Mouse (Mus musculus) cortical plate, adult 2 months (tissue): ENCODE data around the gene Tmem136.

Experiments used
- CTCF ChIP-seq: fragments of 200-500 bp; IDR thresholded peaks from 2 replicates; pipeline ENCODE4 v1.5.1; 2011; ENCODE audit warnings: mild to moderate bottlenecking, control low read depth, low read length; ENCODE audit not compliant: insufficient read depth; ENCODE audit errors: extremely low read depth
- POLR2A ChIP-seq: fragments of 200-500 bp; IDR thresholded peaks from 2 replicates; pipeline ENCODE4 v1.6.1; 2011; ENCODE audit warnings: mild to moderate bottlenecking, low read length, control low read depth; ENCODE audit not compliant: insufficient read depth; ENCODE audit errors: extremely low read depth

GRCm38 (mm10) chr9:43097801-43098557 is 18.4 kb downstream of the Tmem136 start:
- TF ChIP-seq POLR2A (no peak), CTCF (no peak)
